Mouse (Mus musculus): Measurements from ENCODE around the gene Nfatc2. TPM values are rescaled to one million over a fixed set of nuclear protein-coding genes. Genes with fewer than 3 reads are reported as not detected.

Gene Nfatc2
- polyA plus RNA-seq, 1 experiment from 2014 or later, result 0.03 TPM

DNA sequence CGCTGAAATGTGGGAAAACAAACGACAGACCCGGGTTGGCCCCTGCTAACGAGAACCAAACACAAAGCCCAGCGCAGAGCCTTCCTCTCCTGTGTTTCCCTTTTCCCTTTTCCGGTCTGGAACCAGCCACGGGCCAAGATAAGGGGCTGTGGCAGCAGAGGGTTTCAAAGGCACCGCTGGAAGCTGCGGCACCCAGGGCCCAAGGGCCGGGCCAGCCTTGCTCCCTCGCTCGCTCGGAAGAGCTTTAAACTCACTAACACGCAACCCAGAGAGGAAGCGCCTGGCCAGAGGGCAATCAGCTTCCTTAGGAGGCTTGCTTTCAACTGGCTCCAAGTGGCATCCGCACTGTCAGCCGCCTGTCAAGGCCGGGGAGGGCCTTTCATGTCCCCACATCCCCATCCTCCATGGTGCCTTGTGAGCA lies 47.9 kb downstream of the Nfatc2 start:
- no peak for DNase-seq (ENCODE audit: low read depth, low spot score)
- in situ Hi-C loops (cut with MboI; ENCODE audit: low pct_unique_long_range_greater_than_20kb), result no loop called here
- POLR2A ChIA-PET, result interaction anchor here (0.6 kb wide), 1 partner anchor 466 kb away, joined by 4 read pairs; no protein-coding TSS in a partner anchor
- no peak for ATAC-seq
- TF ChIP-seq CTCF (IDR thresholded peaks at IDR 0.05), result no peak
- no peaks in the 10 kb centered on the region for H3K27me3 ChIP-seq
- CTCF ChIA-PET, result no interaction called here

DNA sequence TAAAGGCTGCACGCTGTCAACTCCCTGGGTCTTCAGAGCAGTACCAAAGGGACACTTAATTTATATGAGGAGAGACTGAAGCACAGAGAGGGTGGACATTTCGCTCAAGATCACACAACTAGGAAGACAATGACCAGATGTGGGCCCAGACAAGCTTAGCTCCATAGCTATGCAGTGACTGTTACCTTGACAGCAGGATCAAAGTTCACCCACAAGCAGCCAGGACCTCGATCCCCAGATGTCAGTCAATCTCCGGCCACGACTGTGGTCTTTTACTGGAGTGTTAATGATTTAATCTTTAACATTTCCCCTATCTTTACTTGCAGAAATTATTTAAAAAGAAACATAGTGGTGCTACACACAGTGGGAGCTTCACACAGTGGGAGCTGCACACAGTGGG lies 49.1 kb downstream of the Nfatc2 start:
- in situ Hi-C loops (cut with MboI; ENCODE audit: low pct_unique_long_range_greater_than_20kb), result no loop called here
- CTCF ChIA-PET, result no interaction called here
- ATAC-seq (no peak), DNase-seq (ENCODE audit: low read depth, low spot score) (no peak)
- H3K27me3 ChIP-seq, result no peaks in the 10 kb centered on the region
- no peak for TF ChIP-seq CTCF (IDR thresholded peaks at IDR 0.05)
- POLR2A ChIA-PET, result no interaction called here

- no peak for DNase-seq (ENCODE audit: low read depth, low spot score)
- in situ Hi-C loops (cut with MboI; ENCODE audit: low pct_unique_long_range_greater_than_20kb), result no loop called here
- H3K27me3 ChIP-seq, result no peaks in the 10 kb centered on the region
- CTCF ChIA-PET, result no interaction called here
- ATAC-seq, result no peak
- no peak for TF ChIP-seq CTCF (IDR thresholded peaks at IDR 0.05)
- POLR2A ChIA-PET, result no interaction called here
These were observed 50.2 kb downstream of the Nfatc2 start for GRCm38 (mm10) chr2:168551218-168551617.

GRCm38 (mm10) chr2:168549326-168549725 lies 52.1 kb downstream of the Nfatc2 start:
- ChIA-PET POLR2A (interaction anchor here (0.6 kb wide), 1 partner anchor 395 kb away, joined by 3 read pairs; no protein-coding TSS in a partner anchor), CTCF (interaction anchor here (1.0 kb wide), 1 partner anchor 23 kb away, joined by 4 read pairs; no protein-coding TSS in a partner anchor)
- DNase-seq (ENCODE audit: low read depth, low spot score) (peak; percentile 82), ATAC-seq (peak; percentile 76)
- no peaks in the 10 kb centered on the region for H3K27me3 ChIP-seq
- in situ Hi-C loops (cut with MboI; ENCODE audit: low pct_unique_long_range_greater_than_20kb), result loop anchor here (5.0 kb wide), 2 partner anchors 78 to 82 kb away; no protein-coding TSS in a partner anchor
- no peak for TF ChIP-seq CTCF (IDR thresholded peaks at IDR 0.05)

GRCm38 (mm10) chr2:168548008-168548407 lies 53.4 kb downstream of the Nfatc2 start:
- CTCF ChIA-PET, result interaction anchor here (1.5 kb wide), 1 partner anchor 16 kb away, joined by 3 read pairs; no protein-coding TSS in a partner anchor
- POLR2A ChIA-PET, result no interaction called here
- ATAC-seq (peak; percentile 76), DNase-seq (ENCODE audit: low read depth, low spot score) (peak; percentile 75)
- TF ChIP-seq CTCF (IDR thresholded peaks at IDR 0.05), result no peak
- in situ Hi-C loops (cut with MboI; ENCODE audit: low pct_unique_long_range_greater_than_20kb), result loop anchor here (5.0 kb wide), 2 partner anchors 79 to 81 kb away; no protein-coding TSS in a partner anchor
- H3K27me3 ChIP-seq, result no peaks in the 10 kb centered on the region

GRCm38 (mm10) chr2:168545901-168546557 lies 55.4 kb downstream of the Nfatc2 start:
- H3K27me3 ChIP-seq, result no peaks in the 10 kb centered on the region
- ChIA-PET POLR2A (interaction anchor here (0.5 to 0.7 kb wide), 3 partner anchors 24 to 1688 kb away, joined by 3 read pairs; no protein-coding TSS in a partner anchor), CTCF (no interaction called here)
- no peak for DNase-seq (ENCODE audit: low read depth, low spot score)
- no peak for ATAC-seq
- in situ Hi-C loops (cut with MboI; ENCODE audit: low pct_unique_long_range_greater_than_20kb), result loop anchor here (5.0 kb wide), 2 partner anchors 79 to 81 kb away; no protein-coding TSS in a partner anchor
- no peak for TF ChIP-seq CTCF (IDR thresholded peaks at IDR 0.05)

GRCm38 (mm10) chr2:168544102-168544501 lies 57.4 kb downstream of the Nfatc2 start:
- CTCF ChIA-PET, result interaction anchor here (1.3 to 1.7 kb wide), 2 partner anchors 10 to 17 kb away, joined by 3 read pairs; no protein-coding TSS in a partner anchor
- H3K27me3 ChIP-seq, result no peaks in the 10 kb centered on the region
- DNase-seq (ENCODE audit: low read depth, low spot score) (peak; percentile 64), ATAC-seq (peak; percentile 44)
- in situ Hi-C loops (cut with MboI; ENCODE audit: low pct_unique_long_range_greater_than_20kb), result no loop called here
- TF ChIP-seq CTCF (IDR thresholded peaks at IDR 0.05), result no peak
- POLR2A ChIA-PET, result interaction anchor here (1.3 kb wide), 1 partner anchor 11 kb away, joined by 4 read pairs; no protein-coding TSS in a partner anchor

GRCm38 (mm10) chr2:168543026-168543425 lies 58.4 kb downstream of the Nfatc2 start:
- no peaks in the 10 kb centered on the region for H3K27me3 ChIP-seq
- ChIA-PET POLR2A (interaction anchor here (1.3 kb wide), 1 partner anchor 10 kb away, joined by 4 read pairs; no protein-coding TSS in a partner anchor), CTCF (interaction anchor here (1.0 to 1.7 kb wide), 2 partner anchors 9 to 20 kb away, joined by 3 read pairs; no protein-coding TSS in a partner anchor)
- no peak for TF ChIP-seq CTCF (IDR thresholded peaks at IDR 0.05)
- DNase-seq (ENCODE audit: low read depth, low spot score) (no peak), ATAC-seq (no peak)
- in situ Hi-C loops (cut with MboI; ENCODE audit: low pct_unique_long_range_greater_than_20kb), result no loop called here

- no peak for DNase-seq (ENCODE audit: low read depth, low spot score)
- no peak for TF ChIP-seq CTCF (IDR thresholded peaks at IDR 0.05)
- ChIA-PET POLR2A (no interaction called here), CTCF (interaction anchor here (0.8 kb wide), 1 partner anchor 11 kb away, joined by 3 read pairs; no protein-coding TSS in a partner anchor)
- ATAC-seq, result no peak
- in situ Hi-C loops (cut with MboI; ENCODE audit: low pct_unique_long_range_greater_than_20kb), result no loop called here
- no peaks in the 10 kb centered on the region for H3K27me3 ChIP-seq
These were observed 60.2 kb downstream of the Nfatc2 start for GRCm38 (mm10) chr2:168541223-168541622.

GRCm38 (mm10) chr2:168539594-168540222 lies 61.7 kb downstream of the Nfatc2 start:
- TF ChIP-seq CTCF (IDR thresholded peaks at IDR 0.05), result no peak
- CTCF ChIA-PET, result no interaction called here
- POLR2A ChIA-PET, result no interaction called here

GRCm38 (mm10) chr2:168539026-168539425 lies 62.4 kb downstream of the Nfatc2 start:
- in situ Hi-C loops (cut with MboI; ENCODE audit: low pct_unique_long_range_greater_than_20kb), result no loop called here
- TF ChIP-seq CTCF (IDR thresholded peaks at IDR 0.05), result no peak
- CTCF ChIA-PET, result no interaction called here
- ATAC-seq (no peak), DNase-seq (ENCODE audit: low read depth, low spot score) (no peak)
- no peaks in the 10 kb centered on the region for H3K27me3 ChIP-seq
- POLR2A ChIA-PET, result no interaction called here

More at GRCm38 (mm10) chr2:168539594-168540222, 61.7 kb downstream of the Nfatc2 start:
- no peak for ATAC-seq
- no peak for DNase-seq (ENCODE audit: low read depth, low spot score)
- in situ Hi-C loops (cut with MboI; ENCODE audit: low pct_unique_long_range_greater_than_20kb), result no loop called here
- no peaks in the 10 kb centered on the region for H3K27me3 ChIP-seq
